Mouse (Mus musculus) layer of hippocampus, postnatal 36 days (tissue): ENCODE results near the gene Gm21586. TPM values are rescaled to one million over a fixed set of nuclear protein-coding genes. Genes with fewer than 3 reads are reported as not detected.
"Not testable (repeated sequence)": the region's sequence is repeated elsewhere in the genome, so short reads cannot be mapped to it uniquely, and the experiment has no call there.

Experiments
- DNase-seq, 2 experiments: peaks; one replicate each; pipeline ENCODE4 v3.0.0; 2022
- total RNA-seq, 2 experiments: library from RNA; stranded (reverse); gene quantifications; 2 replicates each; pipeline ENCODE4 v1.2.3; 2021

Gene Gm21586
- not detected for total RNA-seq

DNA sequence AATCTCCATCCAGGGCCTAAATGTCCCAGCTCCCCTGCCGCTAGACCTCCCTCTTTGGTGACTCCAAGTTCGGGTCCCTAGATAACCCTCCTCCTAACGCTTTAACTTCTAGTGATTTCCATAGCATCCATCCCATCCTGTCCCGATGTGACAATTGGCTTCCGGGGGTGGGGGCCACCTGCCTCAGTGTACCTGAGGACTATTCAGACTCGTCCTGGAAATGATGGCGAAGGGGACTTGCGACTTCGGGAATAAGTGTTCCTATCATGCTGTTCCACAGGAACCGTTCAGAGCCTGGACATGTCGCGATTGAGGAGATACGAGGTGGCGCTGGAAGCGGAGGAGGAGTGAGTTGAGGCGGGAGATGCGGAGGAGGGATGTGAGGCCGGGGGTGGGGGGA, at the start of gene Gm21586:
Gm21586 (plus strand) TSS at position 301 of the 400 bp plus-strand sequence.
- not testable (repeated sequence) for DNase-seq

DNA sequence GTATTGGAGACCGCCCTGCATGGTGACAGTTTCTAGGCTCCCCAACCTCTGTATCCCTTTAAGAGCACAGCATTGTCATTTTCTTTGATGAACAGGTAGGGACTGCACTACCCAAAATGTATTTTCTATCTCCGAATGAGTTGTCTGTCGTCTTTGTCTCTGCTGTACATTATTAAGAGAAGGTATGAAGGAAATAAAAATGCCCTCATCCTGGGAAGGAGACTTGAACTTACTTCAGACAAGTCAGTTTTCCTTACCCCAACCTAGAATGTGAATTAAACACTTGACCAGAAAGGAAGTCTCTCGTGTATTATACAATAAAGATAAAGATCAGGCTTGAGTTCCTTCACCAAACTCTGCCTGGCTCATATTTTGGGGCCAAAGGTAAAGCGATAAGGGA, 27.3 kb downstream of the Gm21586 start, which contains the start of gene Gm2163:
Gm2163 (plus strand) TSS at position 301 of the 400 bp plus-strand sequence.
- DNase-seq: not testable (repeated sequence)

Other genes starting within 250 kb of the Gm21586 start
- gene Gm10600, start 198.7 kb upstream of the Gm21586 start, total RNA-seq: 1 to 10 TPM; 7.2 to 8.1 TPM
- not detected for gene Ccl21b, start 183.6 kb upstream of the Gm21586 start, total RNA-seq
- not detected for gene Gm21953, start 145.1 kb upstream of the Gm21586 start, total RNA-seq
- under 1 TPM; 0.15 to 0.65 TPM for gene Fam205a3, start 121.0 kb upstream of the Gm21586 start, total RNA-seq
- gene Gm2163, start 27.4 kb downstream of the Gm21586 start, total RNA-seq: 1 to 10 TPM; 1.5 to 3.0 TPM
- gene Fam205a2, start 88.8 kb downstream of the Gm21586 start, total RNA-seq: under 1 TPM; 0.15 to 0.65 TPM
- not detected for gene Gm10591, start 172.8 kb downstream of the Gm21586 start, total RNA-seq
- 10 to 100 TPM; 10.2 to 15.9 TPM for gene Gm2564, start 190.3 kb downstream of the Gm21586 start, total RNA-seq
- not detected for gene Ccl27b, start 215.9 kb downstream of the Gm21586 start, total RNA-seq
- not detected for gene Il11ra2, start 222.5 kb downstream of the Gm21586 start, total RNA-seq